Mouse (Mus musculus) stomach, postnatal 0 days (tissue): ENCODE results near the gene Nf1. TPM values are rescaled to one million over a fixed set of nuclear protein-coding genes. Genes with fewer than 3 reads are reported as not detected.

Experiments
- ATAC-seq: fragments of 200-750 bp; cut with Nextera tagmentation; 2 replicates; pipeline ENCODE4 v1.8.0; 2017; ENCODE audit not compliant: low FRiP score, low TSS enrichment
- DNase-seq: peaks from one replicate; pipeline ENCODE4 v3.0.0-alpha.2; 2016; ENCODE audit warnings: low spot score
- H3K27ac ChIP-seq: fragments of 300-500 bp; sonication (generic); replicated peaks from 2 replicates; pipeline ENCODE4 v1.5.1; 2014; ENCODE audit warnings: mild to moderate bottlenecking, control low read depth
- H3K27me3 ChIP-seq: fragments of 300-500 bp; sonication (generic); 2 replicates; pipeline ENCODE4 v1.6.1; 2014; ENCODE audit warnings: low read length; ENCODE audit not compliant: control insufficient read depth, insufficient read depth
- H3K36me3 ChIP-seq: fragments of 300-500 bp; sonication (generic); 2 replicates; pipeline ENCODE4 v1.6.1; 2014; ENCODE audit warnings: low read length, mixed read lengths; ENCODE audit not compliant: control insufficient read depth, insufficient read depth
- H3K4me1 ChIP-seq: fragments of 300-500 bp; sonication (generic); replicated peaks from 2 replicates; pipeline ENCODE4 v1.6.1; 2014; ENCODE audit warnings: antibody characterized with exemption; ENCODE audit not compliant: control insufficient read depth, insufficient read depth
- H3K4me2 ChIP-seq: fragments of 300-500 bp; sonication (generic); replicated peaks from 2 replicates; pipeline ENCODE4 v1.6.1; 2014; ENCODE audit warnings: low read depth, mild to moderate bottlenecking, control low read depth, moderate library complexity
- H3K4me3 ChIP-seq: fragments of 300-500 bp; sonication (generic); 2 replicates; pipeline ENCODE4 v1.5.1; 2014; ENCODE audit warnings: low read depth, low read length, control low read depth
- H3K9ac ChIP-seq: fragments of 300-500 bp; sonication (generic); 2 replicates; pipeline ENCODE4 v1.6.1; 2014; ENCODE audit warnings: mild to moderate bottlenecking, low read length, control low read depth, mixed read lengths
- H3K9me3 ChIP-seq: fragments of 300-500 bp; sonication (generic); 2 replicates; pipeline ENCODE4 v1.6.1; 2016; ENCODE audit warnings: low read length; ENCODE audit not compliant: control insufficient read depth
- CTCF ChIP-seq: IDR thresholded peaks from 2 replicates; pipeline ENCODE4 v1.5.1; 2016; ENCODE audit warnings: antibody characterized with exemption, low read depth, mild to moderate bottlenecking, moderate library complexity
- EP300 ChIP-seq: optimal IDR thresholded peaks from 2 replicates; pipeline ENCODE3; 2016; ENCODE audit warnings: antibody characterized with exemption
- WGBS: fragments of 180-500 bp; shearing (Covaris S2); extraction: QIAGEN DNeasy Blood & Tissue Kit; methylation state at CpG from one replicate; pipeline ENCODE4 v1.1.7; 2014; 5-methylcytosine and 5-hydroxymethylcytosine counted together
- polyA plus RNA-seq: library from polyadenylated mRNA; unstranded; fragments of >200 nt; fragmentation: Nextera tagmentation; extraction: Ambion mirVana; gene quantifications from 2 replicates; pipeline ENCODE4 v1.2.1, GENCODE M21; 2015

Gene Nf1
- polyA plus RNA-seq, 1 experiment from 2014 or later, result 3.2 TPM

DNA sequence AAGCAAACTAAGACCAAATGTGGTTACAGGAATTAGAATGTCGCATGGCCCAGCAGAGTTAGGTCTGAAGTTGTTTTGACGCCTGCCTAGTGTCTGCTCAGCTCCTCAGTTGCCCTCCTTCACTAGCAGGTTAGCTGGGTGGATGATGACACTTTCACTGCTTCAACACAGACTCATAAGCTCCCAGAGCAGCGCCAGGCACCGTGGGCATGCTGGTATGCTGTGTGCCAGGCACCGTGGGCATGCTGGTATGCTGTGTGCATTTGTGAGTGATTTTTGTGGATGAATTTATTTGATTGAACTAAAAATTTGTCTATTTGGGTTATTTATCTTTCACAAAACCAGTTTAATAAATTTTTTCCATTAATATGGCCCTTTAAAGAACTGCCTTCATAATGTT, 83.0 kb downstream of the Nf1 start:
- no peaks in the 10 kb centered on the region for H3K4me1 ChIP-seq
- no peaks in the 10 kb centered on the region for H3K27me3 ChIP-seq
- DNase-seq (no peak), ATAC-seq (no peak)
- 87% methylated on average over 5 of the region's 5 CpGs for WGBS
- H3K36me3 ChIP-seq, result no peaks in the 10 kb centered on the region
- no peaks in the 10 kb centered on the region for H3K9me3 ChIP-seq
- no peak overlapping the region for H3K9ac ChIP-seq
- no peak overlapping the region for H3K4me2 ChIP-seq
- no peak overlapping the region for H3K4me3 ChIP-seq
- TF ChIP-seq CTCF, result no peak
- no peak for TF ChIP-seq EP300
- no peak overlapping the region for H3K27ac ChIP-seq

GRCm38 (mm10) chr11:79426571-79426970, 87.1 kb downstream of the Nf1 start:
- no peaks in the 10 kb centered on the region for H3K4me1 ChIP-seq
- H3K27ac ChIP-seq, result no peak overlapping the region
- TF ChIP-seq EP300, result no peak
- no peak for TF ChIP-seq CTCF
- no peak for ATAC-seq
- no peak overlapping the region for H3K4me2 ChIP-seq
- WGBS, result 58% methylated on average over 4 of the region's 4 CpGs
- H3K9me3 ChIP-seq, result no peaks in the 10 kb centered on the region
- no peak for DNase-seq
- no peak overlapping the region for H3K9ac ChIP-seq
- no peaks in the 10 kb centered on the region for H3K36me3 ChIP-seq
- H3K27me3 ChIP-seq, result no peaks in the 10 kb centered on the region
- no peak overlapping the region for H3K4me3 ChIP-seq

- no peaks in the 10 kb centered on the region for H3K27me3 ChIP-seq
- 0% methylated on average over 2 of the region's 2 CpGs for WGBS
- DNase-seq (no peak), ATAC-seq (no peak)
- H3K9me3 ChIP-seq, result no peaks in the 10 kb centered on the region
- H3K27ac ChIP-seq, result no peak overlapping the region
- H3K4me3 ChIP-seq, result no peak overlapping the region
- no peaks in the 10 kb centered on the region for H3K4me1 ChIP-seq
- no peaks in the 10 kb centered on the region for H3K36me3 ChIP-seq
- H3K4me2 ChIP-seq, result no peak overlapping the region
- TF ChIP-seq EP300 (no peak), CTCF (peak; percentile 82)
- H3K9ac ChIP-seq, result no peak overlapping the region
Observed at GRCm38 (mm10) chr11:79427638-79428037, 88.1 kb downstream of the Nf1 start.

DNA sequence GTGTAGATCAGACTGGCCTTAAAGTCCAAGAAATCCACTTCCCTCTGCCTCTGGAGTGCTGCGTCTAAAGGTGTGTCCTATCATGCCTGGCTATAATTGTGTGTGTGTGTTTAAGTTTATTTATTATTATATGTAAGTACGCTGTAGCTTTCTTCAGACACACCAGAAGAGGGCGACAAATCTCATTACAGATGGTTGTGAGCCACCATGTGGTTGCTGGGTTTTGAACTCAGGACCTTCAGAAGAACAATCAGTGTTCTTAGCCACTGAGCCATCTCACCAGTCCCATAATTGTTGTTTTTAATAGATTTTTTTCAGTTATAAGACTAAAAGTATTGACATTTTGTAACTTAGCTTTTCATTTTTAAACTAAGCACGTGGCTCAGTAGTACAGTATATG, 95.8 kb downstream of the Nf1 start:
- DNase-seq (no peak), ATAC-seq (no peak)
- no peaks in the 10 kb centered on the region for H3K9me3 ChIP-seq
- TF ChIP-seq CTCF (peak; percentile 15; the same call in 1 of the 2 replicates), EP300 (no peak)
- H3K4me1 ChIP-seq, result no peaks in the 10 kb centered on the region
- no peaks in the 10 kb centered on the region; the same call in 1 of the 2 replicates for H3K36me3 ChIP-seq
- H3K9ac ChIP-seq, result no peak overlapping the region
- H3K4me2 ChIP-seq, result no peak overlapping the region
- H3K4me3 ChIP-seq, result no peak overlapping the region
- 84% methylated on average over 4 of the region's 4 CpGs for WGBS
- H3K27ac ChIP-seq, result no peak overlapping the region
- H3K27me3 ChIP-seq, result no peaks in the 10 kb centered on the region

GRCm38 (mm10) chr11:79448361-79448760, 108.9 kb downstream of the Nf1 start:
- TF ChIP-seq CTCF (no peak), EP300 (no peak)

GRCm38 (mm10) chr11:79452966-79453365, 113.5 kb downstream of the Nf1 start:
- no peaks in the 10 kb centered on the region for H3K9me3 ChIP-seq
- no peaks in the 10 kb centered on the region for H3K27me3 ChIP-seq
- no peak overlapping the region for H3K4me3 ChIP-seq
- no peak overlapping the region for H3K27ac ChIP-seq
- DNase-seq, result no peak
- no peaks in the 10 kb centered on the region for H3K4me1 ChIP-seq
- no peak for TF ChIP-seq EP300
- no peak for TF ChIP-seq CTCF
- H3K4me2 ChIP-seq, result no peak overlapping the region
- ATAC-seq, result no peak
- peaks cover 6% of the 10 kb centered on the region; the same call in 1 of the 2 replicates for H3K36me3 ChIP-seq
- H3K9ac ChIP-seq, result no peak overlapping the region

More at GRCm38 (mm10) chr11:79448361-79448760, 108.9 kb downstream of the Nf1 start:
- no peak for DNase-seq
- H3K36me3 ChIP-seq, result peaks cover 14% of the 10 kb centered on the region
- H3K27me3 ChIP-seq, result no peaks in the 10 kb centered on the region
- no peaks in the 10 kb centered on the region for H3K4me1 ChIP-seq
- no peak for ATAC-seq
- H3K9me3 ChIP-seq, result no peaks in the 10 kb centered on the region
- no peak overlapping the region for H3K27ac ChIP-seq
- H3K9ac ChIP-seq, result no peak overlapping the region
- H3K4me2 ChIP-seq, result no peak overlapping the region
- H3K4me3 ChIP-seq, result no peak overlapping the region
